Mouse (Mus musculus): ENCODE data around the gene Naif1. TPM values are rescaled to one million over a fixed set of nuclear protein-coding genes. Genes with fewer than 3 reads are reported as not detected.

The Naif1 gene
- polyA plus RNA-seq, 1 experiment, result 3.3 TPM

GRCm38 (mm10) chr2:32440632-32441031 lies 9.6 kb upstream of the Naif1 start:
- no peak overlapping the region for H3K4me3 ChIP-seq (replicated peaks; ENCODE audit: insufficient read depth, low read depth, low read length)
- no peak overlapping the region for H3K27ac ChIP-seq (ENCODE audit: insufficient read depth, low read length)
- H3K27me3 ChIP-seq (ENCODE audit: control insufficient read depth, insufficient read depth, low read length), result no peaks in the 10 kb centered on the region
- no peak for TF ChIP-seq CTCF (IDR thresholded peaks at IDR 0.05; ENCODE audit: borderline replicate concordance, insufficient read depth, low read depth, low read length)
- no peak for TF ChIP-seq POLR2A (IDR thresholded peaks at IDR 0.05; ENCODE audit: borderline replicate concordance, insufficient read depth, low read length)
- peaks cover 4% of the 10 kb centered on the region for H3K4me1 ChIP-seq (ENCODE audit: control insufficient read depth, insufficient read depth, low read length)
- 39% methylated on average over 1 of the region's 1 CpGs for WGBS
- DNase-seq, result no peak

GRCm38 (mm10) chr2:32441550-32441949 lies 8.7 kb upstream of the Naif1 start:
- Histone ChIP-seq H3K27ac (ENCODE audit: insufficient read depth, low read length) (no peak overlapping the region), H3K27me3 (ENCODE audit: control insufficient read depth, insufficient read depth, low read length) (no peaks in the 10 kb centered on the region), H3K4me3 (replicated peaks; ENCODE audit: insufficient read depth, low read depth, low read length) (no peak overlapping the region), H3K4me1 (ENCODE audit: control insufficient read depth, insufficient read depth, low read length) (peaks cover 4% of the 10 kb centered on the region)
- DNase-seq, result no peak
- TF ChIP-seq POLR2A (IDR thresholded peaks at IDR 0.05; ENCODE audit: borderline replicate concordance, insufficient read depth, low read length) (no peak), CTCF (IDR thresholded peaks at IDR 0.05; ENCODE audit: borderline replicate concordance, insufficient read depth, low read depth, low read length) (no peak)
- 97% methylated on average over 2 of the region's 2 CpGs for WGBS

GRCm38 (mm10) chr2:32445535-32445934 lies 4.7 kb upstream of the Naif1 start:
- no peak for TF ChIP-seq CTCF (IDR thresholded peaks at IDR 0.05; ENCODE audit: borderline replicate concordance, insufficient read depth, low read depth, low read length)
- TF ChIP-seq POLR2A (IDR thresholded peaks at IDR 0.05; ENCODE audit: borderline replicate concordance, insufficient read depth, low read length), result no peak
- Histone ChIP-seq H3K27ac (ENCODE audit: insufficient read depth, low read length) (no peak overlapping the region), H3K27me3 (ENCODE audit: control insufficient read depth, insufficient read depth, low read length) (no peaks in the 10 kb centered on the region), H3K4me3 (replicated peaks; ENCODE audit: insufficient read depth, low read depth, low read length) (no peak overlapping the region), H3K4me1 (ENCODE audit: control insufficient read depth, insufficient read depth, low read length) (peaks cover 4% of the 10 kb centered on the region; the same call in 1 of the 2 replicates)
- no peak for DNase-seq
- WGBS, result 89% methylated on average over 1 of the region's 1 CpGs

- Histone ChIP-seq H3K27me3 (ENCODE audit: control insufficient read depth, insufficient read depth, low read length) (no peaks in the 10 kb centered on the region), H3K27ac (ENCODE audit: insufficient read depth, low read length) (no peak overlapping the region; the same call in 1 of the 2 replicates), H3K4me3 (replicated peaks; ENCODE audit: insufficient read depth, low read depth, low read length) (no peak overlapping the region), H3K4me1 (ENCODE audit: control insufficient read depth, insufficient read depth, low read length) (peaks cover 5% of the 10 kb centered on the region; the same call in 1 of the 2 replicates)
- no peak for DNase-seq
- WGBS, result 56% methylated on average over 9 of the region's 9 CpGs
- TF ChIP-seq CTCF (IDR thresholded peaks at IDR 0.05; ENCODE audit: borderline replicate concordance, insufficient read depth, low read depth, low read length) (no peak), POLR2A (IDR thresholded peaks at IDR 0.05; ENCODE audit: borderline replicate concordance, insufficient read depth, low read length) (no peak)
Observed at GRCm38 (mm10) chr2:32447264-32447936, 2.9 kb upstream of the Naif1 start.

- no peak overlapping the region for H3K27ac ChIP-seq (ENCODE audit: insufficient read depth, low read length)
- DNase-seq, result no peak
- no peaks in the 10 kb centered on the region for H3K27me3 ChIP-seq (ENCODE audit: control insufficient read depth, insufficient read depth, low read length)
- TF ChIP-seq POLR2A (IDR thresholded peaks at IDR 0.05; ENCODE audit: borderline replicate concordance, insufficient read depth, low read length), result no peak
- no peak for TF ChIP-seq CTCF (IDR thresholded peaks at IDR 0.05; ENCODE audit: borderline replicate concordance, insufficient read depth, low read depth, low read length)
- H3K4me3 ChIP-seq (replicated peaks; ENCODE audit: insufficient read depth, low read depth, low read length), result no peak overlapping the region
- peaks cover 10% of the 10 kb centered on the region; the same call in 1 of the 2 replicates for H3K4me1 ChIP-seq (ENCODE audit: control insufficient read depth, insufficient read depth, low read length)
- WGBS, result 33% methylated on average over 1 of the region's 1 CpGs
Observed at GRCm38 (mm10) chr2:32448480-32448879, 1.8 kb upstream of the Naif1 start.

GRCm38 (mm10) chr2:32450881-32451844 lies 906 bp downstream of the Naif1 start, which contains the start of gene Slc25a25:
Gene Slc25a25, minus strand, starts transcription at chr2:32451445.
- under 1% methylated on average over 102 of the region's 103 CpGs for WGBS
- H3K27ac ChIP-seq (ENCODE audit: insufficient read depth, low read length), result peak within 1 kb of the TSS; percentile 81; the same call in 1 of the 2 replicates

GRCm38 (mm10) chr2:32451870-32452372 lies 1.7 kb downstream of the Naif1 start:
- no peaks in the 10 kb centered on the region for H3K27me3 ChIP-seq (ENCODE audit: control insufficient read depth, insufficient read depth, low read length)
- no peak for TF ChIP-seq POLR2A (IDR thresholded peaks at IDR 0.05; ENCODE audit: borderline replicate concordance, insufficient read depth, low read length)
- TF ChIP-seq CTCF (IDR thresholded peaks at IDR 0.05; ENCODE audit: borderline replicate concordance, insufficient read depth, low read depth, low read length), result no peak
- H3K4me1 ChIP-seq (ENCODE audit: control insufficient read depth, insufficient read depth, low read length), result peaks cover 10% of the 10 kb centered on the region; the same call in 1 of the 2 replicates
- peak; percentile 99 for DNase-seq
- H3K27ac ChIP-seq (ENCODE audit: insufficient read depth, low read length), result peak overlapping the region; percentile 81; the same call in 1 of the 2 replicates
- WGBS, result 1% methylated on average over 25 of the region's 25 CpGs
- peak overlapping the region; percentile 58 for H3K4me3 ChIP-seq (replicated peaks; ENCODE audit: insufficient read depth, low read depth, low read length)

More at GRCm38 (mm10) chr2:32450881-32451844, 906 bp downstream of the Naif1 start, which contains the start of gene Slc25a25:
- Histone ChIP-seq H3K4me1 (ENCODE audit: control insufficient read depth, insufficient read depth, low read length) (peaks cover 10% of the 10 kb centered on the region; the same call in 1 of the 2 replicates), H3K27me3 (ENCODE audit: control insufficient read depth, insufficient read depth, low read length) (no peaks in the 10 kb centered on the region), H3K4me3 (replicated peaks; ENCODE audit: insufficient read depth, low read depth, low read length) (peak within 1 kb of the TSS; percentile 69)
- peak; percentile 97 to 98 for DNase-seq
- no peak for TF ChIP-seq CTCF (IDR thresholded peaks at IDR 0.05; ENCODE audit: borderline replicate concordance, insufficient read depth, low read depth, low read length)
- TF ChIP-seq POLR2A (IDR thresholded peaks at IDR 0.05; ENCODE audit: borderline replicate concordance, insufficient read depth, low read length), result peak; percentile 43; the same call in 1 of the 2 replicates

All from cerebellum, adult 2 months (tissue).